Mouse (Mus musculus) effector memory CD4-positive, alpha-beta T cell, adult 5 months (primary cell): ENCODE data around the gene Vmn2r37. TPM values are rescaled to one million over a fixed set of nuclear protein-coding genes. Genes with fewer than 3 reads are reported as not detected.

Experiments
- polyA plus RNA-seq: library from polyadenylated mRNA; unstranded; fragments of 100-300 nt; shearing (Covaris generic); gene quantifications from one replicate; pipeline ENCODE4 v1.2.1, GENCODE M21; 2017

The Vmn2r37 gene
- polyA plus RNA-seq: 0.21 TPM

GRCm38 (mm10) chr7:9223553-9223952, at the start of gene Vmn2r37:
TSS of gene Vmn2r37 (minus strand) at chr7:9223653.

Other genes starting within 250 kb of the Vmn2r37 start
- 0.32 TPM for gene Vmn2r39, start 192.9 kb downstream of the Vmn2r37 start, polyA plus RNA-seq
- gene Vmn2r38, start 125.8 kb downstream of the Vmn2r37 start, polyA plus RNA-seq: not detected